Mouse (Mus musculus): Measurements from ENCODE around the gene Acbd3. TPM values are rescaled to one million over a fixed set of nuclear protein-coding genes. Genes with fewer than 3 reads are reported as not detected.

Gene Acbd3
- polyA plus RNA-seq, 1 experiment from 2014 or later: 27.0 TPM

DNA sequence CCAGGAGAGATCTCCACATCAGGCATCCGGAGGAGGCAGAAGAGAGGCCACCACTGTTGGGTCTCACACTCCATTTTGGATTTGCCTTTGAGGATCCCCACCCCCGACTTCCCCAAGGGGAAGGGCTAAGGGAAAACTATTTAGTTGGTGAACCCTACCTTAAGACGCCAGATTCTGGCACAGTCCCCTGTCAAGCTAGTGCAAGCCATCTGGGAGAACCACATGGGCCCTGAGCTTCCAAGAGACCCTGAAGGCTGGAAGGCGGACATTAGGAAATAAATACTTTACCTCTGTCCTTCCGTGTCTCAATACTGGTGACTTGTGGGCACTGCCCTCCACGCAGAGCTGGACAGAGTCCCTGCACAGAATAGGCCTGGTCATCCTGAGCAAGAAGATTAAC lies 50.7 kb downstream of the Acbd3 start:
- H3K27ac ChIP-seq (ENCODE audit: low read depth): peak overlapping the region; percentile 64; the same call in 1 of the 2 replicates
- no peak for TF ChIP-seq CTCF (IDR thresholded peaks at IDR 0.05; ENCODE audit: low read depth)
- H3K4me1 ChIP-seq (ENCODE audit: insufficient read depth): peaks cover 8% of the 10 kb centered on the region
- H3K27me3 ChIP-seq (ENCODE audit: insufficient read depth, low read length): no peaks in the 10 kb centered on the region
- WGBS: 72% methylated on average over 6 of the region's 6 CpGs
- H3K4me3 ChIP-seq (ENCODE audit: low read depth, low read length): no peak overlapping the region
- H3K4me2 ChIP-seq: no peak overlapping the region
- no peak overlapping the region; the same call in 1 of the 2 replicates for H3K9ac ChIP-seq
- DNase-seq (no peak), ATAC-seq (ENCODE audit: insufficient read depth) (no peak)
- no peaks in the 10 kb centered on the region for H3K9me3 ChIP-seq (ENCODE audit: low read depth, low read length)
- H3K36me3 ChIP-seq (ENCODE audit: insufficient read depth): no peaks in the 10 kb centered on the region

- TF ChIP-seq CTCF (IDR thresholded peaks at IDR 0.05; ENCODE audit: low read depth): no peak
- WGBS: 3% methylated on average over 10 of the region's 10 CpGs
- peak; percentile 16; the same call in 1 of the 2 replicates for ATAC-seq (ENCODE audit: insufficient read depth)
Observed at GRCm38 (mm10) chr1:180777289-180777659, 51.4 kb downstream of the Acbd3 start.

DNA sequence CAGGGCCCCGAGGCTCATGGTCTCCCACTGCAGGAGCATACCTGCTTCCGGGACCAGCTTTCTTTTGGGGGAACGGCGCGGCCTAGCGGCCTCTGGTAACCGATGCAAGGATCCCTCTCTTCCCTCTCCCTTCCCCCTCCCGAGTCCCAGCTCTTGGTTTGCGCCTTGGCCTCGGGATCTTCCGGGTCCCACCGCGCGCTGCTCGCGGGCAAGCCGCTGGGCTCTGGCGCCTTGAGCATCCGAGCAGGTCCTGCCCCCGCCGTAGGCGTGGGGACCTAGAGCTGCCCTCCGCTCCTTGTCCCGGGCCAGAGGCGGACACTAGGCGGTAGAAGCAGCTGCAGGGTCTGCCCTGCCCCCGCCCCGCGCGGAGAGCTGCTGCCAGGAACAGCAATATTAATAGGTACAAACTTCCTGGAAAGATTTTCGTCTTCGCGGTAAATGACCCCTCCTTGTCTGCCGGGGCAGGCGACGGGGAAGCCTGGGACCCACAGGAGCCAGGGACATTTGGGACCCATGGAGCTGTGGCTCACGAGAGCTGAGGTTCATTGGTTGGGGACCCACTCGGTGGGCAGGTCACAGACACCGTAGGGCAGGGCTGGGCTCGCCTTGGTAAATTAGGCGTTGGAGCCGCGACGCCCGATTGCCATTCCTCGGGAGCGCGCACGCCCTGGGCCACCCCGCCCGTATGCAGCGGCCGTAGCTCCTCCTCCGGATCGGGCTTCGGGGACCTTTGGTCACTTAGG lies 52.0 kb downstream of the Acbd3 start:
- Histone ChIP-seq H3K4me1 (ENCODE audit: insufficient read depth) (peaks cover 8% of the 10 kb centered on the region), H3K4me2 (peak overlapping the region; percentile 94), H3K9ac (peak overlapping the region; percentile 79), H3K27ac (ENCODE audit: low read depth) (peak overlapping the region; percentile 93), H3K27me3 (ENCODE audit: insufficient read depth, low read length) (no peaks in the 10 kb centered on the region), H3K9me3 (ENCODE audit: low read depth, low read length) (no peaks in the 10 kb centered on the region), H3K4me3 (ENCODE audit: low read depth, low read length) (peak overlapping the region; percentile 61), H3K36me3 (ENCODE audit: insufficient read depth) (no peaks in the 10 kb centered on the region)
- peak; percentile 93 for DNase-seq
- peak; percentile 73 for TF ChIP-seq CTCF (IDR thresholded peaks at IDR 0.05; ENCODE audit: low read depth)
- ATAC-seq (ENCODE audit: insufficient read depth): peak; percentile 89
- 1% methylated on average over 56 of the region's 56 CpGs for WGBS

More at GRCm38 (mm10) chr1:180777289-180777659, 51.4 kb downstream of the Acbd3 start:
- no peak for DNase-seq
- H3K36me3 ChIP-seq (ENCODE audit: insufficient read depth): no peaks in the 10 kb centered on the region
- H3K27me3 ChIP-seq (ENCODE audit: insufficient read depth, low read length): no peaks in the 10 kb centered on the region
- H3K4me3 ChIP-seq (ENCODE audit: low read depth, low read length): peak overlapping the region; percentile 61
- peak overlapping the region; percentile 79 for H3K9ac ChIP-seq
- H3K27ac ChIP-seq (ENCODE audit: low read depth): peak overlapping the region; percentile 93
- no peaks in the 10 kb centered on the region for H3K9me3 ChIP-seq (ENCODE audit: low read depth, low read length)
- peaks cover 8% of the 10 kb centered on the region for H3K4me1 ChIP-seq (ENCODE audit: insufficient read depth)
- H3K4me2 ChIP-seq: peak overlapping the region; percentile 94

DNA sequence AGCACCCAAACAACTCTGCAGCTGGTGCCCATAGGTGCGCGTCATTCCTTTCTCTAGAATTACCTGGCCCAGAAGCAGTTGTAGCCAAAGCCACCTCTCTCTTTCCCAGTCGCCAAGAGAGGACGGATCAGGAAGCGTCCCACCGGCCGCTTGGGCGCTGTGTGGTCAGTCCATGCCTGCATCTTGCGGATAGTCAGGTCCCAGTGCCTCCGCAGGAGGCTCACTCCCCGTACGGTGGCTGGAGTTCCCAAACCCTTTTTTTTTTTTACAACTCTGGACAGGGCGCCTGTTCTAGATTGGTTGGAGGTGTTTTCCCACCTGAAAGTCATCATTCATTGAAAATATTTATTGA lies 52.5 kb downstream of the Acbd3 start:
- DNase-seq: no peak
- H3K4me1 ChIP-seq (ENCODE audit: insufficient read depth): peaks cover 8% of the 10 kb centered on the region
- no peak for TF ChIP-seq CTCF (IDR thresholded peaks at IDR 0.05; ENCODE audit: low read depth)
- no peaks in the 10 kb centered on the region for H3K27me3 ChIP-seq (ENCODE audit: insufficient read depth, low read length)
- H3K36me3 ChIP-seq (ENCODE audit: insufficient read depth): no peaks in the 10 kb centered on the region
- H3K9me3 ChIP-seq (ENCODE audit: low read depth, low read length): no peaks in the 10 kb centered on the region
- H3K4me2 ChIP-seq: peak overlapping the region; percentile 94
- 1% methylated on average over 13 of the region's 13 CpGs for WGBS
- peak overlapping the region; percentile 79 for H3K9ac ChIP-seq
- peak overlapping the region; percentile 93; the same call in 1 of the 2 replicates for H3K27ac ChIP-seq (ENCODE audit: low read depth)
- peak overlapping the region; percentile 61 for H3K4me3 ChIP-seq (ENCODE audit: low read depth, low read length)
- ATAC-seq (ENCODE audit: insufficient read depth): peak; percentile 65

DNA sequence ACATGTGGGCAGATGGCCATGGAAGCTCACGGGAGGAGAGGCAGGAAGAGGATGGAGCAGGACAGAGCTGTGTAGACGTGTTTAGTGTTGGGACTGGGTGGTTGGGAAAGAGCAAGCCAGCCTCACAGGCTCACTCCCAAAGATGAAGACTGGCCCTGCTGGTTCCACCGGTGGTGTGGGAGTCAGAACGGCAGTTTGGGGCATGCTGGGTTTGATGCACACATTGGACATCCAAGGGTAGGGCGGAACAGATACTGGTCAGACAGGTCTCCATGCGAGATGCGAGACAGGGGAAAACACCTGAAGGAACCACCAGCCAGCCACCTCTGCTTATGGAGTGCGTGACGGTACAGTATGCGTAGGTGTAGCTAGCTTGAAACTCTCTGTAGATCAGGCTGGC lies 53.1 kb downstream of the Acbd3 start:
- DNase-seq (no peak), ATAC-seq (ENCODE audit: insufficient read depth) (no peak)
- Histone ChIP-seq H3K4me1 (ENCODE audit: insufficient read depth) (peaks cover 8% of the 10 kb centered on the region), H3K9ac (no peak overlapping the region), H3K27ac (ENCODE audit: low read depth) (no peak overlapping the region), H3K9me3 (ENCODE audit: low read depth, low read length) (no peaks in the 10 kb centered on the region), H3K4me2 (peak overlapping the region; percentile 94), H3K4me3 (ENCODE audit: low read depth, low read length) (peak overlapping the region; percentile 61; the same call in 1 of the 2 replicates), H3K36me3 (ENCODE audit: insufficient read depth) (no peaks in the 10 kb centered on the region), H3K27me3 (ENCODE audit: insufficient read depth, low read length) (no peaks in the 10 kb centered on the region)
- 70% methylated on average over 10 of the region's 10 CpGs for WGBS
- no peak for TF ChIP-seq CTCF (IDR thresholded peaks at IDR 0.05; ENCODE audit: low read depth)

GRCm38 (mm10) chr1:180780291-180780690 lies 54.4 kb downstream of the Acbd3 start:
- no peaks in the 10 kb centered on the region for H3K27me3 ChIP-seq (ENCODE audit: insufficient read depth, low read length)
- ATAC-seq (ENCODE audit: insufficient read depth) (no peak), DNase-seq (no peak)
- no peak for TF ChIP-seq CTCF (IDR thresholded peaks at IDR 0.05; ENCODE audit: low read depth)
- H3K9ac ChIP-seq: no peak overlapping the region
- H3K36me3 ChIP-seq (ENCODE audit: insufficient read depth): no peaks in the 10 kb centered on the region
- peaks cover 8% of the 10 kb centered on the region for H3K4me1 ChIP-seq (ENCODE audit: insufficient read depth)
- WGBS: 89% methylated on average over 8 of the region's 8 CpGs
- no peaks in the 10 kb centered on the region for H3K9me3 ChIP-seq (ENCODE audit: low read depth, low read length)
- no peak overlapping the region for H3K4me2 ChIP-seq
- H3K27ac ChIP-seq (ENCODE audit: low read depth): no peak overlapping the region
- no peak overlapping the region for H3K4me3 ChIP-seq (ENCODE audit: low read depth, low read length)

- Histone ChIP-seq H3K36me3 (ENCODE audit: insufficient read depth) (no peaks in the 10 kb centered on the region), H3K9me3 (ENCODE audit: low read depth, low read length) (no peaks in the 10 kb centered on the region), H3K4me3 (ENCODE audit: low read depth, low read length) (no peak overlapping the region), H3K9ac (no peak overlapping the region), H3K4me1 (ENCODE audit: insufficient read depth) (peaks cover 3% of the 10 kb centered on the region), H3K4me2 (no peak overlapping the region), H3K27ac (ENCODE audit: low read depth) (no peak overlapping the region), H3K27me3 (ENCODE audit: insufficient read depth, low read length) (no peaks in the 10 kb centered on the region)
- ATAC-seq (ENCODE audit: insufficient read depth): no peak
- no peak for TF ChIP-seq CTCF (IDR thresholded peaks at IDR 0.05; ENCODE audit: low read depth)
- 79% methylated on average over 5 of the region's 5 CpGs for WGBS
- no peak for DNase-seq
Observed at GRCm38 (mm10) chr1:180781250-180781649, 55.4 kb downstream of the Acbd3 start.
